12 mouse cellular contexts compared by ENCODE assay signal in the genomic region with DNA sequence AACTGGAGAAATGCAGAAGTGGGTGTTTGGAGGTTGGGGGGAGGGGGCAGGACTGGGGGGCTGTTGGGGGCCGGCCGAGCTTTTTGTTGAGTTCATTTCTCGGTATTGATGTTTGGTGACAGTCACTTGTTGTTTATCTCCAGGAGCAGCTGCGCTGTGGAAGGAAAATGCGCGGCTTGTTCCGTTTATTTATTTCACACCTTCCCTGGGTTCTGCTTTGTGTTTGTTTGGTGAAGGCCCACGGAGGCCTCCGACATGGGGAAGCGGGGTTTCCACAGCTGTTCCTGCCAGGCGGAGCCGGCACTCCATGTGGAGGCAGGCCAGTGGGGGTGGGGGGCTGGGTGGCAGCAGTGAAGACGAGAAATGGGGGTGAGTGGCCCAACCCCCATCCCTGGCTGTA.
A peak's percentile ranks its signal among the peaks of the same experiment; 100 is the strongest.
DNase-seq lines count a peak whose midpoint lies in the region; ATAC-seq lines count a peak whose summit lies in the region.
"Had no signal": no experiment of that assay in that cellular context is flagged by ENCODE, and none has a peak within 500 bp of the region (broad histone marks: within the 10 kb centered on the region; RNA-seq: fewer than 3 reads in every experiment).

No protein-coding gene starts in this region.

- intact Hi-C loops in heart, postnatal 10 days (cut with DNase I) = no loop called here

- no peaks in the 10 kb centered on the region for H3K27me3 ChIP-seq in heart, embryonic 12.5 days (replicated peaks)
- H3K27me3 ChIP-seq in limb, embryonic 11.5 days (ENCODE audit: control insufficient read depth, insufficient read depth, low read length) = no peaks in the 10 kb centered on the region
- H3K27me3 ChIP-seq: limb, embryonic 15.5 days; stomach, embryonic 15.5 days had no signal

- no peak overlapping the region for H3K9ac ChIP-seq in heart, embryonic 12.5 days
- H3K9ac ChIP-seq in limb, embryonic 11.5 days (ENCODE audit: low read length) = no peak overlapping the region
- H3K9ac ChIP-seq: limb, embryonic 15.5 days; stomach, embryonic 15.5 days had no signal

- H3K27ac ChIP-seq in heart, embryonic 12.5 days (ENCODE audit: poor library complexity, severe bottlenecking) = no peak overlapping the region
- peak overlapping the region; percentile 10; the same call in 1 of the 2 replicates for H3K27ac ChIP-seq in limb, embryonic 11.5 days (replicated peaks; ENCODE audit: low read depth, low read length)
- H3K27ac ChIP-seq: heart, adult 2 months; limb, embryonic 15.5 days; stomach, embryonic 15.5 days had no signal

- H3K4me3 ChIP-seq in heart, embryonic 12.5 days = no peak overlapping the region
- H3K4me3 ChIP-seq in limb, embryonic 11.5 days (ENCODE audit: low read depth, low read length) = no peak overlapping the region
- H3K4me3 ChIP-seq: heart, adult 2 months; limb, embryonic 15.5 days; stomach, embryonic 15.5 days had no signal

- 0 out of 2 replicates have a peak, but pooled peaks cover under 1% of the 10 kb centered on the region for H3K9me3 ChIP-seq in heart, embryonic 12.5 days (replicated peaks)
- no peaks in the 10 kb centered on the region for H3K9me3 ChIP-seq in limb, embryonic 11.5 days (ENCODE audit: control insufficient read depth, low read length)
- H3K9me3 ChIP-seq: limb, embryonic 15.5 days; stomach, embryonic 15.5 days had no signal

- peaks cover 33% of the 10 kb centered on the region for H3K4me1 ChIP-seq in heart, embryonic 12.5 days (replicated peaks)
- H3K4me1 ChIP-seq in limb, embryonic 11.5 days (ENCODE audit: control insufficient read depth, insufficient read depth, low read length) = 0 out of 2 replicates have a peak, but pooled peaks cover 5% of the 10 kb centered on the region

- 0 out of 2 replicates have a peak overlapping the region, but pooled peaks have one; percentile 6 for H3K4me2 ChIP-seq in heart, embryonic 12.5 days
- no peak overlapping the region for H3K4me2 ChIP-seq in limb, embryonic 11.5 days (ENCODE audit: low read depth, severe bottlenecking)
- H3K4me2 ChIP-seq: limb, embryonic 15.5 days; stomach, embryonic 15.5 days had no signal

- 30% methylated on average over 13 of the region's 13 CpGs for WGBS in heart, embryonic 12.5 days
- 36% methylated on average over 13 of the region's 13 CpGs for WGBS in limb, embryonic 11.5 days

- DNase-seq in heart, postnatal 10 days = no peak
- DNase-seq in retina, postnatal 1 day = peak; percentile 44
- DNase-seq in retina, embryonic 14.5 days (ENCODE audit: low spot score) = no peak
- DNase-seq in limb, embryonic 11.5 days (ENCODE audit: low spot score) = no peak
- DNase-seq in gastrocnemius, adult 18-20 months (ENCODE audit: low spot score) = no peak
- DNase-seq in frontal cortex, postnatal 25 days (ENCODE audit: low spot score in 2 of 2) = no peak
- DNase-seq: heart, adult 2 months; kidney, adult 18-20 months had no signal

- H3K36me3 ChIP-seq in heart, embryonic 12.5 days = peaks cover 23% of the 10 kb centered on the region
- H3K36me3 ChIP-seq in limb, embryonic 11.5 days (ENCODE audit: control insufficient read depth, insufficient read depth, low read length) = peaks cover 10% of the 10 kb centered on the region; the same call in 1 of the 2 replicates
- H3K36me3 ChIP-seq: stomach, embryonic 15.5 days had no signal

- ATAC-seq in heart, embryonic 12.5 days (ENCODE audit: insufficient number of reproducible peaks, low FRiP score) = no peak
- no peak for ATAC-seq in limb, embryonic 11.5 days (ENCODE audit: insufficient number of reproducible peaks, low FRiP score, low TSS enrichment, low read depth)
- ATAC-seq in monocyte, adult 5-6 weeks (replicated peaks; ENCODE audit: insufficient number of reproducible peaks, low FRiP score, low TSS enrichment, poor library complexity, severe bottlenecking) = no peak
